Mouse (Mus musculus) adipocyte (in vitro differentiated cells): ENCODE measurements at regions not wholly inside any gene's neighbourhood (a gene's known extent, or its start where the extent isn't known, plus 50 kb on each side); places are given as distances from the start of the nearest gene placed in this dataset.
"Not testable (repeated sequence)": the region's sequence is repeated elsewhere in the genome, so short reads cannot be mapped to it uniquely, and the experiment has no call there.

Experiments
- DNase-seq: peaks from one replicate; pipeline ENCODE4 v3.0.0-alpha.2; 2016; ENCODE audit warnings: low spot score

GRCm38 (mm10) chr19:27028834-27029233 is 143.2 kb downstream of the Gm815 start:
- peak; percentile 57 for DNase-seq

- no peak for DNase-seq
Observed at GRCm38 (mm10) chr19:27031030-27031700, 145.5 kb downstream of the Gm815 start.

- no peak for DNase-seq
Observed at GRCm38 (mm10) chr19:27032621-27033020, 146.9 kb downstream of the Gm815 start.

- DNase-seq, result no peak
Observed at GRCm38 (mm10) chr19:27038298-27038697, 152.6 kb downstream of the Gm815 start.

- DNase-seq, result peak; percentile 14
Observed at GRCm38 (mm10) chr19:27040321-27041025, 154.8 kb downstream of the Gm815 start.

- peak; percentile 5 for DNase-seq
Observed at GRCm38 (mm10) chr19:27066449-27067181, 149.7 kb upstream of the Vldlr start.

- DNase-seq, result no peak
Observed at GRCm38 (mm10) chr19:27073281-27073680, 143.0 kb upstream of the Vldlr start.

- no peak for DNase-seq
Observed at GRCm38 (mm10) chr19:27075019-27075418, 141.3 kb upstream of the Vldlr start.

GRCm38 (mm10) chr19:27076920-27077512 is 139.3 kb upstream of the Vldlr start:
- no peak for DNase-seq

GRCm38 (mm10) chr19:27087344-27087743 is 128.9 kb upstream of the Vldlr start:
- DNase-seq, result no peak

GRCm38 (mm10) chr19:27087833-27088232 is 128.5 kb upstream of the Vldlr start:
- no peak for DNase-seq

GRCm38 (mm10) chr19:27089099-27089498 is 127.2 kb upstream of the Vldlr start:
- no peak for DNase-seq

GRCm38 (mm10) chr19:27091603-27092002 is 124.7 kb upstream of the Vldlr start:
- DNase-seq, result no peak

GRCm38 (mm10) chr19:27094777-27095478 is 121.4 kb upstream of the Vldlr start:
- DNase-seq, result no peak

GRCm38 (mm10) chr19:27099921-27100320 is 116.4 kb upstream of the Vldlr start:
- DNase-seq, result no peak

GRCm38 (mm10) chr19:27110437-27110836 is 105.8 kb upstream of the Vldlr start:
- DNase-seq, result no peak

- no peak for DNase-seq
Observed at GRCm38 (mm10) chr19:27120876-27121275, 95.4 kb upstream of the Vldlr start.

- no peak for DNase-seq
Observed at GRCm38 (mm10) chr19:27122348-27122747, 93.9 kb upstream of the Vldlr start.

GRCm38 (mm10) chr19:27123334-27123733 is 93.0 kb upstream of the Vldlr start:
- no peak for DNase-seq

- DNase-seq, result peak; percentile 19
Observed at GRCm38 (mm10) chr19:27123806-27124469, 92.3 kb upstream of the Vldlr start.

- DNase-seq, result not testable (repeated sequence)
Observed at GRCm38 (mm10) chr19:27128501-27128900, 87.8 kb upstream of the Vldlr start.
